Mouse (Mus musculus): ENCODE measurements around the gene Ttc3. TPM values are rescaled to one million over a fixed set of nuclear protein-coding genes. Genes with fewer than 3 reads are reported as not detected.
"Not testable (repeated sequence)": the region's sequence is repeated elsewhere in the genome, so short reads cannot be mapped to it uniquely, and the experiment has no call there.

Ttc3 gene
- polyA plus RNA-seq, 1 experiment from 2014 or later: 1,226 TPM

- WGBS: 94% methylated on average over 11 of the region's 11 CpGs
- Histone ChIP-seq H3K4me1 (ENCODE audit: control insufficient read depth, insufficient read depth, low read length) (peaks cover 6% of the 10 kb centered on the region; the same call in 1 of the 2 replicates), H3K27ac (ENCODE audit: low read depth, low read length) (no peak overlapping the region)
These were observed 97.1 kb downstream of the Ttc3 start for GRCm38 (mm10) chr16:94467337-94468055.

GRCm38 (mm10) chr16:94468391-94468790 is 98.0 kb downstream of the Ttc3 start:
- Histone ChIP-seq H3K36me3 (ENCODE audit: control insufficient read depth, insufficient read depth, low read length) (peaks cover 61% of the 10 kb centered on the region), H3K27ac (ENCODE audit: low read depth, low read length) (no peak overlapping the region), H3K9me3 (ENCODE audit: control insufficient read depth, low read length) (no peaks in the 10 kb centered on the region), H3K4me3 (ENCODE audit: low read depth, low read length) (no peak overlapping the region), H3K4me1 (ENCODE audit: control insufficient read depth, insufficient read depth, low read length) (peaks cover 12% of the 10 kb centered on the region), H3K4me2 (ENCODE audit: low read depth, low read length) (no peak overlapping the region), H3K9ac (replicated peaks; ENCODE audit: low read depth, low read length) (no peak overlapping the region), H3K27me3 (ENCODE audit: control insufficient read depth, insufficient read depth, low read length) (no peaks in the 10 kb centered on the region)
- 91% methylated on average over 2 of the region's 2 CpGs for WGBS
- no peak for ATAC-seq (ENCODE audit: low read depth)

More at GRCm38 (mm10) chr16:94467337-94468055, 97.1 kb downstream of the Ttc3 start:
- H3K27me3 ChIP-seq (ENCODE audit: control insufficient read depth, insufficient read depth, low read length): no peaks in the 10 kb centered on the region
- H3K4me3 ChIP-seq (ENCODE audit: low read depth, low read length): no peak overlapping the region
- H3K9ac ChIP-seq (replicated peaks; ENCODE audit: low read depth, low read length): no peak overlapping the region
- peaks cover 70% of the 10 kb centered on the region for H3K36me3 ChIP-seq (ENCODE audit: control insufficient read depth, insufficient read depth, low read length)
- H3K9me3 ChIP-seq (ENCODE audit: control insufficient read depth, low read length): no peaks in the 10 kb centered on the region
- ATAC-seq (ENCODE audit: low read depth): no peak
- no peak overlapping the region for H3K4me2 ChIP-seq (ENCODE audit: low read depth, low read length)

DNA sequence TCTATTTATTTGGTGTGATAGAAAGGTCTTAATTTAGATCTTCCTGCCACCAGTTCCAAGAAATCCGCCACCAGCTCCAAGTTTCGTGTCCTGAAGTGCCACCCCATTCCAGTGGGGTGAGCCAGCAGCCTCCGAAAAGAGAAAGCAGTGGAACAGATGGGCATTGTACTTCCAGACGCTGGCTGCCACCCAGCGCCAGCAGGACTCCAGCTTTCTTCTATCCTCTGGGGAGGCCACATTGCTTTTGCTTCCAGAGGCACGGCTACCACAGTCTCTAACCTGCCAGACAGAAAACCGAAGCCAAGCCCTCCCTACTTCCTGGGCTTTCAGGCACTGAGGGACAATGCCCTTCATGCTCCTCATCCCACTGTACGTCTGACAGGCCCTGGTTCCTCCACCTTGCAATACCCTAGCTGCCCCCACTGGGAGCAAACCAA is 102.1 kb downstream of the Ttc3 start:
- peak; percentile 81 for ATAC-seq (ENCODE audit: low read depth)
- 35% methylated on average over 8 of the region's 8 CpGs for WGBS
- no peak overlapping the region for H3K4me2 ChIP-seq (ENCODE audit: low read depth, low read length)

GRCm38 (mm10) chr16:94473086-94473822 is 102.8 kb downstream of the Ttc3 start:
- H3K9me3 ChIP-seq (ENCODE audit: control insufficient read depth, low read length): no peaks in the 10 kb centered on the region
- peak; percentile 77 for ATAC-seq (ENCODE audit: low read depth)
- H3K36me3 ChIP-seq (ENCODE audit: control insufficient read depth, insufficient read depth, low read length): peaks cover 25% of the 10 kb centered on the region
- peaks cover 14% of the 10 kb centered on the region for H3K4me1 ChIP-seq (ENCODE audit: control insufficient read depth, insufficient read depth, low read length)
- 0 out of 2 replicates have a peak overlapping the region, but pooled peaks have one; percentile 25 for H3K9ac ChIP-seq (replicated peaks; ENCODE audit: low read depth, low read length)
- WGBS: 65% methylated on average over 11 of the region's 11 CpGs
- H3K27ac ChIP-seq (ENCODE audit: low read depth, low read length): peak overlapping the region; percentile 83
- H3K4me3 ChIP-seq (ENCODE audit: low read depth, low read length): no peak overlapping the region
- no peaks in the 10 kb centered on the region for H3K27me3 ChIP-seq (ENCODE audit: control insufficient read depth, insufficient read depth, low read length)
- no peak overlapping the region for H3K4me2 ChIP-seq (ENCODE audit: low read depth, low read length)

More for the DNA sequence above, 102.1 kb downstream of the Ttc3 start:
- Histone ChIP-seq H3K4me1 (ENCODE audit: control insufficient read depth, insufficient read depth, low read length) (peaks cover 14% of the 10 kb centered on the region), H3K27me3 (ENCODE audit: control insufficient read depth, insufficient read depth, low read length) (no peaks in the 10 kb centered on the region), H3K36me3 (ENCODE audit: control insufficient read depth, insufficient read depth, low read length) (peaks cover 32% of the 10 kb centered on the region), H3K9ac (replicated peaks; ENCODE audit: low read depth, low read length) (no peak overlapping the region), H3K4me3 (ENCODE audit: low read depth, low read length) (no peak overlapping the region), H3K9me3 (ENCODE audit: control insufficient read depth, low read length) (no peaks in the 10 kb centered on the region), H3K27ac (ENCODE audit: low read depth, low read length) (peak overlapping the region; percentile 83)

DNA sequence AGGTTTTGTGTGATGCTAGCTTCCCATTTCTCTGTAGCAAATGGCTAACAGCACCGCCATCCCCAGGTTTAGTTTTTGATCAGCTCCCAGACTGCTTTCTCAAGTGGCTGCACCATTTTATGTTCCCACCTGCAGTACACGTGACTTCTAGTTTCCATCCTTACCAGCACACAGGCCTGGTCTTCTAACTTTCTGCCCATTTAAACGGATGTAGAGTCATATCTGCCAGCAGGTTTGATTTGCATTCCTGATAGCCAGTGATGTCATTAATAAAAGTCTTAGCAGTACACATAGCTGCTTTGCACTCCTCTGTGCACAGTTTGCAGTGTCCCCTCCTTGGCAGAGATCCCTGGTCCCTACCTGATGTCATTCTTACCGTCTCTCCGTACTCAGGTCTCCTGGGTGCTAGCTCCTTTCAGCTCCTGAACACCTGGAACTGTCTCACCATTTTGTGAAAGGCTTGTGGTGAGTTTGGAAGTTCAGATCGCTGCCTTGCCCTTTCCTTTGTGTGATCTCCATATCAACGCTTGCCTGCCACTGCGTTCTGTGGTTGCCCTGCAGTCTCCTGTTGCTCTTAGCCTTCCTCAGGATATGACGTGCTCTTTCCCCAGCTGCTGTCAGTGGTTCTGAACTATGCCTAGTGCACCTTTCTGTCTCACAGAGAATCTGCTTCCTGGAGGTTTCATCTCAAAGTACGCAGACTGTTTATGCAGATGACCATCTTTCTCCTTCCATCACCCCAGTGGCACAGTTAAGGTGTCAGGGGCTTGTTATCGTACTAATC is 114.5 kb downstream of the Ttc3 start:
- H3K9ac ChIP-seq (replicated peaks; ENCODE audit: low read depth, low read length): no peak overlapping the region
- WGBS: 82% methylated on average over 11 of the region's 11 CpGs
- no peaks in the 10 kb centered on the region for H3K27me3 ChIP-seq (ENCODE audit: control insufficient read depth, insufficient read depth, low read length)
- H3K4me3 ChIP-seq (ENCODE audit: low read depth, low read length): no peak overlapping the region
- no peak overlapping the region for H3K4me2 ChIP-seq (ENCODE audit: low read depth, low read length)
- H3K27ac ChIP-seq (ENCODE audit: low read depth, low read length): no peak overlapping the region
- ATAC-seq (ENCODE audit: low read depth): no peak
- no peaks in the 10 kb centered on the region for H3K9me3 ChIP-seq (ENCODE audit: control insufficient read depth, low read length)
- no peaks in the 10 kb centered on the region for H3K36me3 ChIP-seq (ENCODE audit: control insufficient read depth, insufficient read depth, low read length)
- H3K4me1 ChIP-seq (ENCODE audit: control insufficient read depth, insufficient read depth, low read length): no peaks in the 10 kb centered on the region

DNA sequence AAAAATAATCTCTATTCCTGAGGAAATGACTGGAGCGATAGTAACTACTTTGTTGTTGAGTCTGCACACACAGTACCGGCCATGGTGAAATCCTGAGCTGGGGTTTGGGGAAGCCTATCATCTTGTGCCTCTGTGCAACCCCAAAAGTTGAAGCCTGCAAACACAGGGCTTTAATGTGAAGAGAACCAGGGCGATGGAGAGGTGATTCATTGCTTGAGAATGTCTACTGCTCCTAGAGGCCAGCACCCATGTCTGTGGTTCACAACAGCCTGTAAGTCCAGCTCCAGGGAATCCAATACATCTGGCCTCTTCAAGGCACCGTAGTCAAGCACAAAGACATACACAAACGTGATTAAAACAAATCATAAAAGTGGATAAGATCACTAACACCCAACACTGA is 116.9 kb downstream of the Ttc3 start:
- 91% methylated on average over 5 of the region's 5 CpGs for WGBS
- no peak for ATAC-seq (ENCODE audit: low read depth)

DNA sequence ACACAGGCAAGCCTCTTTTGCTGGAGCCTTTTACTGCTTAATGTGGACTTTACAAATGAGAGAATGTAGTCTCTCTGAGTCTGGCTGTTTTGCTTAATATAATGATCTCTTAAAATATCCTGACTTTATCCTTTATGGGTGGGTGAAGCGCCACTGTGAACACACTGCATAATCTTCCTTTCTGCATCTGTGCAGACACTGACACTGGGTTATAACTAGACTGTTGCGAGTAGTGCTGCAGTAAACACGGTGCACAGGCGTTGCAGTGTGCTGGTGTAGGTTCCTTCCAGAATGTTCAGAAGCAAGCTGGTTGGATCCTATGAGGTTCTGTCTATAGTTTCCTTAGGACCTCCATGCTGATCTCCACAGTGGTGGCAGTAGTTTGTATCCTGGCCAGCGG is 118.9 kb downstream of the Ttc3 start:
- Histone ChIP-seq H3K4me2 (ENCODE audit: low read depth, low read length) (no peak overlapping the region), H3K27me3 (ENCODE audit: control insufficient read depth, insufficient read depth, low read length) (no peaks in the 10 kb centered on the region), H3K36me3 (ENCODE audit: control insufficient read depth, insufficient read depth, low read length) (no peaks in the 10 kb centered on the region), H3K4me3 (ENCODE audit: low read depth, low read length) (no peak overlapping the region), H3K27ac (ENCODE audit: low read depth, low read length) (no peak overlapping the region), H3K9me3 (ENCODE audit: control insufficient read depth, low read length) (no peaks in the 10 kb centered on the region), H3K4me1 (ENCODE audit: control insufficient read depth, insufficient read depth, low read length) (no peaks in the 10 kb centered on the region), H3K9ac (replicated peaks; ENCODE audit: low read depth, low read length) (no peak overlapping the region)
- 93% methylated on average over 5 of the region's 5 CpGs for whole genome bisulfite sequencing
- no peak for ATAC-seq (ENCODE audit: low read depth)

More for the DNA sequence above, 116.9 kb downstream of the Ttc3 start:
- H3K4me3 ChIP-seq (ENCODE audit: low read depth, low read length): no peak overlapping the region
- no peak overlapping the region for H3K9ac ChIP-seq (replicated peaks; ENCODE audit: low read depth, low read length)
- no peaks in the 10 kb centered on the region for H3K27me3 ChIP-seq (ENCODE audit: control insufficient read depth, insufficient read depth, low read length)
- no peaks in the 10 kb centered on the region for H3K9me3 ChIP-seq (ENCODE audit: control insufficient read depth, low read length)
- no peak overlapping the region for H3K4me2 ChIP-seq (ENCODE audit: low read depth, low read length)
- H3K36me3 ChIP-seq (ENCODE audit: control insufficient read depth, insufficient read depth, low read length): no peaks in the 10 kb centered on the region
- H3K27ac ChIP-seq (ENCODE audit: low read depth, low read length): no peak overlapping the region
- H3K4me1 ChIP-seq (ENCODE audit: control insufficient read depth, insufficient read depth, low read length): no peaks in the 10 kb centered on the region

- ATAC-seq (ENCODE audit: low read depth); H3K4me1 ChIP-seq (ENCODE audit: control insufficient read depth, insufficient read depth, low read length); H3K27me3 ChIP-seq (ENCODE audit: control insufficient read depth, insufficient read depth, low read length); H3K27ac ChIP-seq (ENCODE audit: low read depth, low read length); H3K9ac ChIP-seq (replicated peaks; ENCODE audit: low read depth, low read length); H3K4me2 ChIP-seq (ENCODE audit: low read depth, low read length); H3K9me3 ChIP-seq (ENCODE audit: control insufficient read depth, low read length); H3K4me3 ChIP-seq (ENCODE audit: low read depth, low read length): not testable (repeated sequence)
- WGBS: 92% methylated on average over 7 of the region's 7 CpGs
- H3K36me3 ChIP-seq (ENCODE audit: control insufficient read depth, insufficient read depth, low read length): peaks cover 45% of the 10 kb centered on the region
These were observed 126.8 kb downstream of the Ttc3 start for GRCm38 (mm10) chr16:94497176-94497575.

Data from neural tube, embryonic 14.5 days (tissue).